Mouse (Mus musculus) midbrain, embryonic 12.5 days (tissue): ENCODE results near the gene Sp100. TPM values are rescaled to one million over a fixed set of nuclear protein-coding genes. Genes with fewer than 3 reads are reported as not detected.
"Not testable (repeated sequence)": the region's sequence is repeated elsewhere in the genome, so short reads cannot be mapped to it uniquely, and the experiment has no call there.

Experiments
- ATAC-seq: fragments of 200-750 bp; cut with Nextera tagmentation; 2 replicates; pipeline ENCODE4 v1.8.0; 2017; ENCODE audit warnings: low read depth, moderate TSS enrichment, moderate library complexity; ENCODE audit not compliant: low FRiP score
- H3K27ac ChIP-seq: fragments of 300-500 bp; sonication (generic); replicated peaks from 2 replicates; pipeline ENCODE4 v1.5.1; 2016; ENCODE audit warnings: mild to moderate bottlenecking
- H3K27me3 ChIP-seq: fragments of 300-500 bp; sonication (generic); 2 replicates; pipeline ENCODE4 v1.6.1; 2016; ENCODE audit warnings: mild to moderate bottlenecking
- H3K36me3 ChIP-seq: fragments of 300-500 bp; sonication (generic); 2 replicates; pipeline ENCODE4 v1.6.1; 2016
- H3K4me1 ChIP-seq: fragments of 300-500 bp; sonication (generic); 2 replicates; pipeline ENCODE4 v1.6.1; 2016
- H3K4me2 ChIP-seq: fragments of 300-500 bp; sonication (generic); replicated peaks from 2 replicates; pipeline ENCODE4 v1.6.1; 2016; ENCODE audit warnings: mild to moderate bottlenecking, moderate library complexity
- H3K4me3 ChIP-seq: fragments of 300-500 bp; sonication (generic); 2 replicates; pipeline ENCODE4 v1.5.1; 2016; ENCODE audit warnings: mild to moderate bottlenecking
- H3K9ac ChIP-seq: fragments of 300-500 bp; sonication (generic); replicated peaks from 2 replicates; pipeline ENCODE4 v1.6.1; 2016; ENCODE audit warnings: mild to moderate bottlenecking, moderate library complexity
- H3K9me3 ChIP-seq: fragments of 300-500 bp; sonication (generic); 2 replicates; pipeline ENCODE4 v1.6.1; 2016; ENCODE audit warnings: mild to moderate bottlenecking
- WGBS: fragments of 180-500 bp; shearing (Covaris S2); methylation state at CpG from one replicate; pipeline ENCODE4 v1.1.7; 2016; 5-methylcytosine and 5-hydroxymethylcytosine counted together
- polyA plus RNA-seq: library from polyadenylated mRNA; unstranded; fragments of >200 nt; fragmentation: Nextera tagmentation; extraction: Ambion mirVana; gene quantifications from 2 replicates; pipeline ENCODE4 v1.2.1, GENCODE M21; 2016

Gene Sp100
- 0.50 and 0.92 TPM in 2 replicates for polyA plus RNA-seq

DNA sequence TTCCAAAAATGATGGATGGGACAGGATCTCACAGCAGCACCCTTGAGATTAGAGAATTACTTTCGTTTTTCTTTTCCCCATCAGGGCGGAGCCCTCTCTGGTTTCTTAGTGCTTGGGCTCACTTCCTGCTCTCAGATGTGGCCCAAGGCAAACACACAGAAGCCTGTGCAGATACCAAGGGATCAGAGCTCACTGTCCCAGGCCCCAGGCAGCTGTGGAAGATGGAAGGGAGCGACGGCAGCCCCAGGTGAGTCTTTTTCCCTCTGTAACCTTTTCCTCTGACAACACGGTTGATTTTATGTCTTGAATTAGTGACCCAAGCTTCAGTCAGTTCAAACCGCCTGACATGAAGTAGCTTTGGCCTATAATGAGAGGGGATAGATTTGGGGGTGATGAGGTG, at the start of gene Sp100:
Gene Sp100 (plus strand): TSS at position 108 of the 400 bp plus-strand sequence.
- H3K27me3 ChIP-seq, H3K4me1 ChIP-seq, H3K4me2 ChIP-seq, H3K9ac ChIP-seq, H3K36me3 ChIP-seq, ATAC-seq, H3K4me3 ChIP-seq, H3K27ac ChIP-seq, H3K9me3 ChIP-seq: not testable (repeated sequence)
- WGBS, result 75% methylated on average over 6 of the region's 6 CpGs

DNA sequence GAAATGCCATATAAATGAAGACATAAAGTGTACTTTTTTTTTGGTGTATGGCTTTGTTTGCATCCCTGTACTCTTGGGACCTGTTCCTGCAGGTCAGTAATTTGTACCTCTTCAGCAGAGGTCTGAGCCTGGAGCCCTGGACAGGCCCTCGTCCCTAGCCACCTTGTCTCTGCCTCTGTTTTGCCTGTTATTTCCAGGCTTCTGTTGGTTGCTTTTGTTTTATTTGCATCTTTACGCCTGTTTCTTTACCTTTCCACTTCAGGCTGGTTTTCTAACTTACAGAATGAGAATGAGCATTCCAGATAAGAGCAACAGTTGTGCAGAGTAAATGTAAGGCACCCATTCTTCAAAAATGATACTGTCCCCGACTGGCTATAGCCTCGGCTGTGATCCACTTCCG, 49.7 kb upstream of the Sp100 start, which contains the start of gene Sp140:
Gene Sp140 (plus strand): TSS at position 301 of the 400 bp plus-strand sequence.
- not testable (repeated sequence) for H3K27ac ChIP-seq, H3K9ac ChIP-seq, H3K4me2 ChIP-seq, H3K4me1 ChIP-seq, H3K9me3 ChIP-seq, H3K4me3 ChIP-seq, ATAC-seq, H3K36me3 ChIP-seq, H3K27me3 ChIP-seq
- WGBS, result 71% methylated on average over 1 of the region's 5 CpGs

DNA sequence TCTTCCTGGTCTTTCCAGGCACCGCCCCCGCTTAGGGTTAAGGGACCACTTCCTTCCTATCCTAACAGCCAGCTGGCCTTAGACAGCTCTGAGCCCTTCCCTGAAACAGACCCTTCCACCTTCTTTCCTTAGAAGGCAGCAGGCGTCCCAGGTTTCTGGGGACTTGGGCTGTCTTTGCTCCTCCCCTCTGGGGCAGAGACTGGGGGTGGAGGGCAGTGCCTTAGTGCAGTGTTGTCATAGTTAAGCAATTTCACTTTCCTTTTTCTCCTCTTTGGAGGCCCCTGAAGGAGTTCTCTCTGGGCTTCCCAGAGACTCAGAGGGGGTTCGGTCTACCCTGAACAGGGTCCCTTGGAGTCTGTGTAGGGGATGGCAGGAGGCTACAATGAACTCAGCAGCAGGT, 49.0 kb upstream of the Sp100 start:
- not testable (repeated sequence) for H3K9ac ChIP-seq, H3K4me2 ChIP-seq, H3K36me3 ChIP-seq, ATAC-seq, H3K9me3 ChIP-seq, H3K27me3 ChIP-seq, H3K4me3 ChIP-seq, H3K4me1 ChIP-seq, H3K27ac ChIP-seq
- WGBS, result 64% methylated on average over 4 of the region's 4 CpGs

GRCm38 (mm10) chr1:85604341-85604740, 45.4 kb upstream of the Sp100 start:
- not testable (repeated sequence) for H3K9ac ChIP-seq, ATAC-seq, H3K9me3 ChIP-seq, H3K27me3 ChIP-seq, H3K4me1 ChIP-seq, H3K4me3 ChIP-seq, H3K36me3 ChIP-seq, H3K4me2 ChIP-seq, H3K27ac ChIP-seq
- 83% methylated on average over 1 of the region's 1 CpGs for WGBS

GRCm38 (mm10) chr1:85608361-85608760, 41.4 kb upstream of the Sp100 start:
- H3K4me2 ChIP-seq, H3K4me1 ChIP-seq, H3K36me3 ChIP-seq, H3K27ac ChIP-seq, H3K27me3 ChIP-seq, H3K9ac ChIP-seq, H3K4me3 ChIP-seq, H3K9me3 ChIP-seq, ATAC-seq: not testable (repeated sequence)
- 79% methylated on average over 3 of the region's 4 CpGs for WGBS

DNA sequence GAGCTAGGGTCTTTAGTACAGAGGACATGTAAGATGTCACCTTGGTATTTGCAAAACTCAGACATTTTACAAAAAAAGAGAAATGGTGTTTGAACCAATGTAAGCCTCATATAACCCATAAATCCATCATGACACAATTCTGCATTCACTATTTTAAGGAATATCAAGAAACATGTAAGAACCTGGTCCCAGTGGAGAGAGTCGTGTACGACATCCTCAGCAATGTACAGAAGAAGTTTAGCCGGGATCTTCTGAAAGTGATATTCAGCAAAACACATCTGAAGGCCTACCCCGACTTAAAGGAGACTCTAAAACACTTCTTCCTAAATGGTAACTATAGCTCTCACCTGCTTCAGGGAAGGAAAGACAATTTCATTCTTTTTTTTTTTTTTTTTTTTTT, 39.2 kb upstream of the Sp100 start:
- no CpG with 5 or more reads among the region's 4 CpGs for WGBS
- H3K4me3 ChIP-seq, H3K9ac ChIP-seq, H3K27me3 ChIP-seq, ATAC-seq, H3K4me1 ChIP-seq, H3K4me2 ChIP-seq, H3K9me3 ChIP-seq, H3K36me3 ChIP-seq, H3K27ac ChIP-seq: not testable (repeated sequence)

DNA sequence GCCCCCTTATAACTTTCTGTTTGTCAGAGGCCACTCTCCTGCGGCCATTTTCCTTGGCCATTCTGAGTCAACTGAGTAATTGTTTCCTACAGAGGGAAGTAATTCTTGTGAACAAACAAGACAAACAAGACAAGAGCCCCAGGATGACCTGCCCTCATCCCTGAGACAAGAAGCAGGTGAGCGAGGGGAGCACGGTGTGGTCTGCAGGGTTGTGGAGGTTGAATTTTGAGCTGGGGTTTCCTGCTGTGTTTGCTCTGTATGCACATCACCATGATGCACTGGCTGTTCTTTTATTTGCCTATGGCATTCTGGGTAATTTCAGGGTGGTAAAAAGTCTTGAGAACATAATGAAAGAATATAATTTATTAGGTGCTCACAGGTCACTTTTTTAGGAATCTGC, 34.7 kb upstream of the Sp100 start:
- H3K9me3 ChIP-seq, H3K4me3 ChIP-seq, H3K4me1 ChIP-seq, H3K36me3 ChIP-seq, H3K9ac ChIP-seq, H3K27ac ChIP-seq, ATAC-seq, H3K27me3 ChIP-seq, H3K4me2 ChIP-seq: not testable (repeated sequence)
- 91% methylated on average over 3 of the region's 3 CpGs for WGBS

- WGBS, result 59% methylated on average over 3 of the region's 3 CpGs
- H3K9me3 ChIP-seq, result not testable (repeated sequence)
Observed at GRCm38 (mm10) chr1:85615819-85616218, 34.0 kb upstream of the Sp100 start.

GRCm38 (mm10) chr1:85617161-85617560, 32.6 kb upstream of the Sp100 start:
- not testable (repeated sequence) for H3K9ac ChIP-seq, H3K4me1 ChIP-seq, ATAC-seq, H3K36me3 ChIP-seq, H3K27me3 ChIP-seq, H3K27ac ChIP-seq, H3K4me2 ChIP-seq, H3K9me3 ChIP-seq, H3K4me3 ChIP-seq
- 65% methylated on average over 4 of the region's 5 CpGs for WGBS

More at GRCm38 (mm10) chr1:85615819-85616218, 34.0 kb upstream of the Sp100 start:
- not testable (repeated sequence) for H3K4me2 ChIP-seq, H3K27me3 ChIP-seq, H3K27ac ChIP-seq, H3K36me3 ChIP-seq, H3K9ac ChIP-seq, H3K4me1 ChIP-seq, H3K4me3 ChIP-seq, ATAC-seq

- H3K4me2 ChIP-seq, H3K27me3 ChIP-seq, H3K9ac ChIP-seq, H3K4me1 ChIP-seq, ATAC-seq, H3K9me3 ChIP-seq, H3K27ac ChIP-seq, H3K4me3 ChIP-seq, H3K36me3 ChIP-seq: not testable (repeated sequence)
- WGBS, result 42% methylated on average over 1 of the region's 1 CpGs
Observed at GRCm38 (mm10) chr1:85618689-85619088, 31.1 kb upstream of the Sp100 start.

- not testable (repeated sequence) for ATAC-seq, H3K9me3 ChIP-seq, H3K27ac ChIP-seq, H3K9ac ChIP-seq, H3K4me1 ChIP-seq, H3K4me3 ChIP-seq, H3K4me2 ChIP-seq, H3K36me3 ChIP-seq, H3K27me3 ChIP-seq
- WGBS, result 60% methylated on average over 3 of the region's 3 CpGs
Observed at GRCm38 (mm10) chr1:85636936-85637335, 12.9 kb upstream of the Sp100 start.

DNA sequence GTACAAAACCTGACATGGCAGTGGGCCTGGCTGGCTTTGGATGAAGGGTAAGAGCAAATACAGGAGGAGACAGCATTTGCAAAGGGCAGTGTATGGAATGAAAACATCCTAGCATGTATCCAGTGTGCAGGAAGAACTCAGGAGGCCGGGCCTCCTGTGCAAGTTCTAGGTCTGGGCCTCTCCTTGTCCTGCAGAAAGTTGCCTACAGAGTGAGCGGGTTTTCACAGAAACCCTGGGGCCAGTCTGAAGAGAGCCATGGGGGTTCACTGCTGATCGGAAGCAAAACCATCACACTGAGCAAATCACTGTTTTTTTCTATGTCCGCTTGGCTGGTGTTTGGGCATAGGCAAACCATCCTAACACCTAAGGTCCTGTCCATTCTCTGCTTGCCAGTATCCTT, 11.6 kb upstream of the Sp100 start:
- not testable (repeated sequence) for H3K4me1 ChIP-seq, H3K27me3 ChIP-seq, H3K9ac ChIP-seq, ATAC-seq, H3K36me3 ChIP-seq, H3K4me2 ChIP-seq, H3K27ac ChIP-seq, H3K4me3 ChIP-seq, H3K9me3 ChIP-seq
- 78% methylated on average over 4 of the region's 4 CpGs for WGBS

GRCm38 (mm10) chr1:85650524-85650923, 736 bp downstream of the Sp100 start:
- WGBS, result 73% methylated on average over 4 of the region's 5 CpGs
- H3K27ac ChIP-seq, ATAC-seq, H3K9me3 ChIP-seq, H3K9ac ChIP-seq, H3K4me1 ChIP-seq, H3K4me3 ChIP-seq, H3K36me3 ChIP-seq, H3K27me3 ChIP-seq, H3K4me2 ChIP-seq: not testable (repeated sequence)
